Mouse (Mus musculus) kidney, adult 2 months (tissue): ENCODE measurements around the gene Ttll12.

Experiments
- CTCF ChIP-seq: fragments of 200-500 bp; conservative IDR thresholded peaks from 2 replicates; pipeline ENCODE4 v1.5.1; 2011; ENCODE audit warnings: low read depth, mild to moderate bottlenecking, control low read depth, low read length, moderate library complexity, mixed read lengths; ENCODE audit not compliant: insufficient read depth, insufficient read length
- POLR2A ChIP-seq: fragments of 200-500 bp; IDR thresholded peaks from one replicate; pipeline ENCODE4 v1.6.1; 2011; ENCODE audit warnings: low read depth, low read length, control low read depth

DNA sequence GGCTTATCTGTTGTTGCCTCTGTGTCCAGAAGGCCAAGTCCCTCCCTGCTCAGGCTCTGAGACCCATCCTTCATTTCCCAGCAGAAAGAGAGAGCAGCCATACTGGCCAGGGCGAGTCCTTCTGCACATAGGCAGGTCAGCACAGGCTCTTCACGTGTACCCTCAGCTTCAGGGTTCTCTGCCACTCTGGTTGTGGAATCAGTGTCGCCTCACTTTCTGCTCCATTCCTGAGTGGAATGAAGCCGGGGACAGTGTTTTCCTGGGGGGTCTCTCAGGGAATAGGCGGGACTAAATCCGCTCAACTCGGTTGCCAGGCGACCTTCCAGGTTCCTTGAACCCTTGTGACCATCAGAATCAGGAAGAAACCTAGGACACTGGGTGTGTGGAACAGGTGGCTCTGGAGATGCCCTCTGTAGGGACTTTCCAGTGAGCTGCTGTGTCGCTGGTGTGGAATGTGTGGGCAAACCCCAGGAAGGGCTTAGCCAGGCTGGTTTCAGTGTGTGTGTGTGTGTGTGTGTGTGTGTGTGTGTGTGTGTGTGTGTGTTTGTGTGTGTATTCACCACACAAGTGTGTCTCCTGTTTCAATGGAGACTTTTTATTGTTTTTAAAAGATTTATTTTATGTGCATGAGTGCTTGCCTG, 53.2 kb downstream of the Ttll12 start:
- TF ChIP-seq CTCF (no peak), POLR2A (no peak)
